Mouse (Mus musculus): ENCODE results near the gene Chad. TPM values are rescaled to one million over a fixed set of nuclear protein-coding genes. Genes with fewer than 3 reads are reported as not detected.

The Chad gene
- polyA plus RNA-seq, 1 experiment from 2014 or later, result 17.3 TPM

- Histone ChIP-seq H3K27ac (peak within 1 kb of the TSS; percentile 70), H3K4me2 (replicated peaks) (peak within 1 kb of the TSS; percentile 78), H3K27me3 (no peaks in the 10 kb centered on the region), H3K9me3 (no peaks in the 10 kb centered on the region), H3K9ac (peak within 1 kb of the TSS; percentile 77), H3K36me3 (no peaks in the 10 kb centered on the region), H3K4me3 (peak within 1 kb of the TSS; percentile 64), H3K4me1 (peaks cover 22% of the 10 kb centered on the region)
- 3% methylated on average over 43 of the region's 52 CpGs for WGBS
- peak; percentile 85 for ATAC-seq (ENCODE audit: low FRiP score, low read depth)
Measured at GRCm38 (mm10) chr11:94601321-94602281, 36.8 kb downstream of the Chad start, which contains the start of gene Acsf2. Gene Acsf2, minus strand, starts transcription at chr11:94601871.

- no peaks in the 10 kb centered on the region for H3K9me3 ChIP-seq
- H3K27ac ChIP-seq, result no peak overlapping the region
- H3K4me1 ChIP-seq, result peaks cover 22% of the 10 kb centered on the region
- no peaks in the 10 kb centered on the region for H3K36me3 ChIP-seq
- H3K27me3 ChIP-seq, result no peaks in the 10 kb centered on the region
- peak overlapping the region; percentile 78 for H3K4me2 ChIP-seq (replicated peaks)
- 65% methylated on average over 11 of the region's 11 CpGs for WGBS
- peak overlapping the region; percentile 64 for H3K4me3 ChIP-seq
- ATAC-seq (ENCODE audit: low FRiP score, low read depth), result 0 out of 2 replicates have a peak, but pooled peaks have one; percentile 9
- H3K9ac ChIP-seq, result peak overlapping the region; percentile 77
Measured at GRCm38 (mm10) chr11:94602356-94602955, 37.6 kb downstream of the Chad start.

GRCm38 (mm10) chr11:94610744-94611740 lies 46.2 kb downstream of the Chad start:
- H3K9ac ChIP-seq, result no peak overlapping the region

GRCm38 (mm10) chr11:94614603-94615002 lies 49.8 kb downstream of the Chad start:
- Histone ChIP-seq H3K27me3 (peaks cover 19% of the 10 kb centered on the region; the same call in 1 of the 2 replicates), H3K9me3 (no peaks in the 10 kb centered on the region; the same call in 1 of the 2 replicates), H3K4me1 (no peaks in the 10 kb centered on the region), H3K9ac (no peak overlapping the region), H3K36me3 (no peaks in the 10 kb centered on the region), H3K27ac (no peak overlapping the region), H3K4me3 (no peak overlapping the region), H3K4me2 (replicated peaks) (no peak overlapping the region)
- 80% methylated on average over 4 of the region's 4 CpGs for WGBS
- no peak for ATAC-seq (ENCODE audit: low FRiP score, low read depth)

More at GRCm38 (mm10) chr11:94610744-94611740, 46.2 kb downstream of the Chad start:
- Histone ChIP-seq H3K27me3 (peaks cover 19% of the 10 kb centered on the region; the same call in 1 of the 2 replicates), H3K9me3 (no peaks in the 10 kb centered on the region), H3K27ac (no peak overlapping the region), H3K4me3 (no peak overlapping the region), H3K4me1 (no peaks in the 10 kb centered on the region), H3K36me3 (no peaks in the 10 kb centered on the region), H3K4me2 (replicated peaks) (no peak overlapping the region)
- no peak for ATAC-seq (ENCODE audit: low FRiP score, low read depth)
- whole genome bisulfite sequencing, result 50% methylated on average over 4 of the region's 4 CpGs

GRCm38 (mm10) chr11:94615494-94615893 lies 50.6 kb downstream of the Chad start:
- Histone ChIP-seq H3K27me3 (peaks cover 19% of the 10 kb centered on the region; the same call in 1 of the 2 replicates), H3K4me1 (no peaks in the 10 kb centered on the region), H3K27ac (no peak overlapping the region), H3K36me3 (no peaks in the 10 kb centered on the region), H3K9ac (no peak overlapping the region), H3K9me3 (no peaks in the 10 kb centered on the region; the same call in 1 of the 2 replicates), H3K4me2 (replicated peaks) (no peak overlapping the region), H3K4me3 (no peak overlapping the region)
- no peak for ATAC-seq (ENCODE audit: low FRiP score, low read depth)
- 28% methylated on average over 4 of the region's 4 CpGs for WGBS

- WGBS, result 94% methylated on average over 2 of the region's 2 CpGs
- no peak for ATAC-seq (ENCODE audit: low FRiP score, low read depth)
- Histone ChIP-seq H3K27ac (no peak overlapping the region), H3K9ac (no peak overlapping the region), H3K27me3 (peaks cover 15% of the 10 kb centered on the region; the same call in 1 of the 2 replicates), H3K4me3 (no peak overlapping the region), H3K36me3 (no peaks in the 10 kb centered on the region), H3K9me3 (no peaks in the 10 kb centered on the region; the same call in 1 of the 2 replicates), H3K4me2 (replicated peaks) (no peak overlapping the region), H3K4me1 (no peaks in the 10 kb centered on the region)
Measured at GRCm38 (mm10) chr11:94617646-94618045, 52.8 kb downstream of the Chad start.

Other genes with a start within 250 kb of the Chad start
- 133 and 145 TPM in 2 replicates for gene Luc7l3, start 243.1 kb upstream of the Chad start, polyA plus RNA-seq (2015; fragmentation: Nextera tagmentation; extraction: Ambion mirVana)
- 17.0 and 18.8 TPM in 2 replicates for gene Ankrd40, start 237.0 kb upstream of the Chad start, polyA plus RNA-seq (2015; fragmentation: Nextera tagmentation; extraction: Ambion mirVana)
- gene Abcc3, start 172.1 kb upstream of the Chad start, polyA plus RNA-seq (2015; fragmentation: Nextera tagmentation; extraction: Ambion mirVana), result 0.59 and 1.1 TPM in 2 replicates
- 25.9 and 32.7 TPM in 2 replicates for gene Cacna1g, start 90.8 kb upstream of the Chad start, polyA plus RNA-seq (2015; fragmentation: Nextera tagmentation; extraction: Ambion mirVana)
- gene Spata20, start 78.9 kb upstream of the Chad start, polyA plus RNA-seq (2015; fragmentation: Nextera tagmentation; extraction: Ambion mirVana), result 0.20 TPM in 2 replicates
- 3.1 TPM in 2 replicates for gene Epn3, start 65.1 kb upstream of the Chad start, polyA plus RNA-seq (2015; fragmentation: Nextera tagmentation; extraction: Ambion mirVana)
- 3.8 and 4.4 TPM in 2 replicates for gene Mycbpap, start 43.3 kb upstream of the Chad start, polyA plus RNA-seq (2015; fragmentation: Nextera tagmentation; extraction: Ambion mirVana)
- 4.8 and 6.4 TPM in 2 replicates for gene Rsad1, start 15.8 kb upstream of the Chad start, polyA plus RNA-seq (2015; fragmentation: Nextera tagmentation; extraction: Ambion mirVana)
- 7.0 and 7.5 TPM in 2 replicates for gene Acsf2, start 36.8 kb downstream of the Chad start, polyA plus RNA-seq (2015; fragmentation: Nextera tagmentation; extraction: Ambion mirVana)
- gene Lrrc59, start 64.7 kb downstream of the Chad start, polyA plus RNA-seq (2015; fragmentation: Nextera tagmentation; extraction: Ambion mirVana), result 225 and 240 TPM in 2 replicates
- gene Mrpl27, start 88.7 kb downstream of the Chad start, polyA plus RNA-seq (2015; fragmentation: Nextera tagmentation; extraction: Ambion mirVana), result 153 and 159 TPM in 2 replicates
- 24.9 and 26.9 TPM in 2 replicates for gene Eme1, start 88.9 kb downstream of the Chad start, polyA plus RNA-seq (2015; fragmentation: Nextera tagmentation; extraction: Ambion mirVana)
- 21.8 and 23.5 TPM in 2 replicates for gene Xylt2, start 112.5 kb downstream of the Chad start, polyA plus RNA-seq (2015; fragmentation: Nextera tagmentation; extraction: Ambion mirVana)
- 0.11 TPM in 1 of 2 replicates, not detected in the other for gene Gm11541, start 139.5 kb downstream of the Chad start, polyA plus RNA-seq (2015; fragmentation: Nextera tagmentation; extraction: Ambion mirVana)
- gene Cdc34b, start 176.7 kb downstream of the Chad start, polyA plus RNA-seq (2015; fragmentation: Nextera tagmentation; extraction: Ambion mirVana), result 0.17 TPM in 1 of 2 replicates, not detected in the other
- gene Tmem92, start 217.7 kb downstream of the Chad start, polyA plus RNA-seq (2015; fragmentation: Nextera tagmentation; extraction: Ambion mirVana), result not detected in 2 replicates

All from limb, embryonic 13.5 days (tissue).